8 mouse cellular contexts compared by ENCODE assay signal in genomic region chr2:151973595-151974562, GRCm38 (mm10). TPM values are rescaled to one million over a fixed set of nuclear protein-coding genes. Genes with fewer than 3 reads are reported as not detected.
DNase-seq lines count a peak whose midpoint lies in the region; ATAC-seq and TF ChIP-seq lines count a peak whose summit lies in the region.

No protein-coding gene starts in this region.

- H3K9me3 ChIP-seq in forebrain, embryonic 13.5 days (replicated peaks), result no peaks in the 10 kb centered on the region
- H3K9me3 ChIP-seq in kidney, postnatal 0 days (replicated peaks; ENCODE audit: low read length), result no peaks in the 10 kb centered on the region

- H3K4me2 ChIP-seq in forebrain, embryonic 13.5 days, result peak overlapping the region; percentile 65
- H3K4me2 ChIP-seq in kidney, postnatal 0 days (ENCODE audit: low read length), result peak overlapping the region; percentile 54

- ATAC-seq in forebrain, embryonic 13.5 days, result no peak
- ATAC-seq in kidney, postnatal 0 days (replicated peaks; ENCODE audit: low FRiP score, low read depth), result no peak; the same call in 1 of the 2 replicates
- ATAC-seq in megakaryocyte, adult 5-6 weeks (ENCODE audit: poor library complexity, severe bottlenecking), result peak; percentile 45
- ATAC-seq in frontal cortex, adult (ENCODE audit: low TSS enrichment), result no peak

- H3K4me1 ChIP-seq in forebrain, embryonic 13.5 days, result peaks cover 88% of the 10 kb centered on the region
- peaks cover 53% of the 10 kb centered on the region for H3K4me1 ChIP-seq in kidney, postnatal 0 days (replicated peaks; ENCODE audit: insufficient read depth, low read length)

- peak overlapping the region; percentile 54 for H3K9ac ChIP-seq in forebrain, embryonic 13.5 days
- peak overlapping the region; percentile 55 for H3K9ac ChIP-seq in kidney, postnatal 0 days (ENCODE audit: low read depth, low read length)

- 5% methylated on average over 36 of the region's 36 CpGs for WGBS in forebrain, embryonic 13.5 days
- 19% methylated on average over 36 of the region's 36 CpGs for WGBS in kidney, postnatal 0 days

- H3K27ac ChIP-seq in forebrain, embryonic 13.5 days, result peak overlapping the region; percentile 79
- peak overlapping the region; percentile 77 for H3K27ac ChIP-seq in kidney, postnatal 0 days

- peaks cover 30% of the 10 kb centered on the region for H3K36me3 ChIP-seq in forebrain, embryonic 13.5 days (ENCODE audit: poor library complexity, severe bottlenecking)
- H3K36me3 ChIP-seq in kidney, postnatal 0 days (ENCODE audit: insufficient read depth, low read length), result 0 out of 2 replicates have a peak, but pooled peaks cover 4% of the 10 kb centered on the region

- 0 out of 2 replicates have a peak, but pooled peaks cover 6% of the 10 kb centered on the region for H3K27me3 ChIP-seq in forebrain, embryonic 13.5 days
- H3K27me3 ChIP-seq in kidney, postnatal 0 days (ENCODE audit: insufficient read depth, low read length), result no peaks in the 10 kb centered on the region

- peak overlapping the region; percentile 31 for H3K4me3 ChIP-seq in forebrain, embryonic 13.5 days
- H3K4me3 ChIP-seq in kidney, postnatal 0 days (replicated peaks; ENCODE audit: low read depth, low read length), result peak overlapping the region; percentile 26

- peak; percentile 36; the same call in 1 of the 2 replicates for TF ChIP-seq CTCF in kidney, postnatal 0 days (IDR thresholded peaks at IDR 0.05; ENCODE audit: low read depth)

- peak; percentile 47 for DNase-seq in adrenal gland, postnatal 10 days
- DNase-seq in adrenal gland, adult 8-10 months, result no peak
- DNase-seq in Muller cell, postnatal 12 days (ENCODE audit: inconsistent ontology term), result peak; percentile 88
- DNase-seq in kidney, postnatal 0 days (ENCODE audit: low spot score), result peak; percentile 62
- DNase-seq in thymus, postnatal 14 days, result peak; percentile 47

RNA-seq across cellular contexts. Expression of gene Fam110a, which starts 6.1 kb away (rescaled TPM):
- total RNA-seq in adrenal gland, postnatal 10 days (2021), result 1 to 10 TPM; 7.0 to 9.7 TPM
- total RNA-seq in adrenal gland, adult 8-10 months (2022), result 10 to 100 TPM; 13.7 to 15.1 (median 14.1) TPM
- polyA plus RNA-seq in forebrain, embryonic 13.5 days (2015; fragmentation: Nextera tagmentation; extraction: Ambion mirVana), result 88.9 and 99.0 TPM in 2 replicates
- polyA plus RNA-seq in kidney, postnatal 0 days (2015; fragmentation: Nextera tagmentation; extraction: Ambion mirVana), result 29.0 and 31.1 TPM in 2 replicates
- 7.8 and 14.8 TPM in 2 replicates for total RNA-seq in megakaryocyte, adult 5-6 weeks (2015)
- 6.0 and 8.6 TPM in 2 replicates for total RNA-seq in megakaryocyte, adult 5-6 weeks (2017)

RNA-seq across cellular contexts. Expression of gene Slc52a3, which starts 22.4 kb away (rescaled TPM):
- total RNA-seq in adrenal gland, postnatal 10 days (2021), result 1 to 10 TPM; 1.6 to 2.2 TPM
- total RNA-seq in adrenal gland, adult 8-10 months (2022), result 1 to 10 TPM; 1.8 to 4.4 (median 3.3) TPM
- polyA plus RNA-seq in forebrain, embryonic 13.5 days (2015; fragmentation: Nextera tagmentation; extraction: Ambion mirVana), result 0.71 and 0.87 TPM in 2 replicates
- 24.5 and 27.1 TPM in 2 replicates for polyA plus RNA-seq in kidney, postnatal 0 days (2015; fragmentation: Nextera tagmentation; extraction: Ambion mirVana)
- total RNA-seq in megakaryocyte, adult 5-6 weeks (2015), result 1.0 and 1.4 TPM in 2 replicates
- 0.07 and 0.53 TPM in 2 replicates for total RNA-seq in megakaryocyte, adult 5-6 weeks (2017)
